Mouse (Mus musculus) Patski (cell line): ENCODE data around the gene Rbms3. TPM values are rescaled to one million over a fixed set of nuclear protein-coding genes. Genes with fewer than 3 reads are reported as not detected.

Experiments
- ATAC-seq: fragments of 100-300 bp; one replicate; pipeline ENCODE4 v1.8.0; 2021
- CTCF ChIA-PET: fragments of 350-600 bp; sonication (Branson Sonifier 250); formaldehyde crosslinking; loops from one replicate; lab custom pipeline; 2022; ENCODE audit warnings: inconsistent platforms; lab: Charles Lee
- POLR2A ChIA-PET: fragments of 350-600 bp; sonication (Branson Sonifier 250); formaldehyde crosslinking; loops from one replicate; lab custom pipeline; 2022; ENCODE audit warnings: antibody characterized with exemption, inconsistent platforms; lab: Charles Lee
- DNase-seq: peaks from one replicate; pipeline ENCODE4 v3.0.0-alpha.2; 2011; ENCODE audit warnings: low read depth, low spot score
- H3K27me3 ChIP-seq: fragments of 371-371 bp; one replicate; pipeline ENCODE4 v1.5.1; 2021
- CTCF ChIP-seq: fragments of 100-300 bp; IDR thresholded peaks from one replicate; pipeline ENCODE4 v1.5.1; 2021
- in situ Hi-C: fragments of 300-500 bp; cut with MboI; formaldehyde crosslinking; loops from 3 replicates; pipeline ENCODE4 v1.11.1; 2018; ENCODE audit warnings: low pct_unique_long_range_greater_than_20kb, mixed read lengths
- polyA plus RNA-seq: library from polyadenylated mRNA; unstranded; gene quantifications from one replicate; pipeline ENCODE4 v1.2.3, GENCODE M21; 2021

Gene Rbms3
- polyA plus RNA-seq, 1 experiment from 2014 or later = 8.1 TPM

DNA sequence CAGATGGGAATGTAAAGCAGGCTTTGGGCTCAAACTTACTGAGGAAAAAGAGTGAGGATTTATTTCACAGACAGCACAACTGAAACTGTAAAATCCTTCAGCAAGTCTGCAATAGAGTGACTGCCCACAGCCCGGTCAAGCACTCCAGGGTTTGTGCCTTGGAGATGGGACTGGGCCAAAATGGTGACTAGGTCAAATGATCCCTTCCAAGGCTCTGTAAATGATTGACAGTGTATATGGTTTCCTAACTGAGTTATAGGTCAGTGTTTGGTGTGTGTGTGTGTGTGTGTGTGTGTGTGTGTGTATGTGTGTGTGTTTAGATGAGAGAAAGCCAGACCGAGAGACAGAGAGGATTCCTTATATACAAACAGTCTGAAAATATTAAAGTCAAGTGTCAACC lies 673.6 kb downstream of the Rbms3 start:
- in situ Hi-C loops = no loop called here
- POLR2A ChIA-PET = interaction anchor here (1.4 kb wide), 1 partner anchor 17 kb away, joined by 3 read pairs; no protein-coding TSS in a partner anchor
- TF ChIP-seq CTCF = no peak
- no peak for ATAC-seq
- no peak for DNase-seq
- no peaks in the 10 kb centered on the region for H3K27me3 ChIP-seq
- CTCF ChIA-PET = interaction anchor here (0.9 kb wide), 1 partner anchor 10 kb away, joined by 3 read pairs; no protein-coding TSS in a partner anchor

DNA sequence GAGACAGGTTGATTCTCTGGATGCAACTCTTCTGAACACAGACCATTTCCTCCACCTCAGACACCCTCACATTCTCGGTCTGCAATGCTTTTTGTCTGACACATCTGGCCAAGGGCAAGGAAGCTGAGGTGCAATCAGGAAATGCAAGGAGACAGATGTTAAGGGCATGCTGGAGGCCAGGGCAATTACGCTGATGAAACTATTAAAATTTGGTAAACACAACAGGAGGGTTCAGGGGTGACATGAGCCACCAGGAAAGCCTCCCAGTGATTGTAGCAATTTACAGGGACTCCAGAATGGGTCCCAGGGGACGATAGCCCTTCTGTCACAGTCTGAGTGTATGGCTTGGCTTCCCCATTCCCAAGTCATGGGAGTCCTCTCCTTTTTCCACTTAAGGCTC lies 681.5 kb downstream of the Rbms3 start:
- ATAC-seq (no peak), DNase-seq (no peak)
- POLR2A ChIA-PET = interaction anchor here (0.7 kb wide), 1 partner anchor 11 kb away, joined by 4 read pairs; no protein-coding TSS in a partner anchor
- in situ Hi-C loops = no loop called here
- CTCF ChIA-PET = no interaction called here
- H3K27me3 ChIP-seq = no peaks in the 10 kb centered on the region
- TF ChIP-seq CTCF = no peak

DNA sequence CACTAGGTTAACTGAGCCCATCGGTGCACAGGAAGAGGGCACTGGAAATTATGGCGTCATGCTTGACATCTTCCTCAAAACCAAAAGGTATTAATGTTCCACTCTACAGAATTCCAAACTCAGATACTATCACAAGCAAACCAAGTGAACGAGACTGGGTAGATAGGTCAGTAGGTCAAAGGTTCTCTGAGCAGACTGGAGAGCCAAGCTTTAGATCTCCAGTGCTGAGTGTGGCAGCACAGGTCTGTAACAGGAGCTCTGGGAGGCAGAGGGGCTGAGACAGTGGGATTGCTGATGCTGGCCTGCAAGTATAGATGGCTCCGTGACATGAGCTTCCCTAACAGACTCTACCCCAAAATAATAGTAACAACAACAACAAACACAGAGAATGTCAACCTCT lies 682.3 kb downstream of the Rbms3 start:
- H3K27me3 ChIP-seq = no peaks in the 10 kb centered on the region
- DNase-seq = no peak
- in situ Hi-C loops = no loop called here
- TF ChIP-seq CTCF = no peak
- ChIA-PET CTCF (interaction anchor here (1.1 to 1.7 kb wide), 2 partner anchors 9 to 40 kb away, joined by 3 read pairs; no protein-coding TSS in a partner anchor), POLR2A (no interaction called here)
- ATAC-seq = no peak

DNA sequence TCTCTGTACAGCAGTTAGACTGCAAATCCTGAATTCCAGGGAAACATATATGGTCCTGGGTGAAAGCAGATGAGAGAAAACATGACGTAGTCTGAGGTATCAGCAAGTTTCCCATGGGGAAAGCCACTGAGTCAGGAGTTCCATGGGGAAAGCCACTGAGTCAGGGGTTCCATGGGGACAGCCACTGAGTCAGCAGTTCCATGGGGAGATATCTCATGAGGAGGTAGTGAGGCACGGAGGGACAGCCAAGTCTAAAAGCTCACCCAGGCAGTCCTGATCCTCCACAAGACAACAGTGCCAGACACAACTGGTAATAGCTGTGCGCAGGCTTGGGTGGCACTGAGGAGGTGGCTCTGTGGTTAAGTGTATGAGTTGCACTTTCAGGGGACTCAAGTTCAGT lies 682.9 kb downstream of the Rbms3 start:
- ChIA-PET CTCF (interaction anchor here (0.9 to 1.7 kb wide), 3 partner anchors 8 to 40 kb away, joined by 3 read pairs; no protein-coding TSS in a partner anchor), POLR2A (no interaction called here)
- in situ Hi-C loops = no loop called here
- DNase-seq = no peak
- H3K27me3 ChIP-seq = no peaks in the 10 kb centered on the region
- TF ChIP-seq CTCF = no peak
- ATAC-seq = no peak

DNA sequence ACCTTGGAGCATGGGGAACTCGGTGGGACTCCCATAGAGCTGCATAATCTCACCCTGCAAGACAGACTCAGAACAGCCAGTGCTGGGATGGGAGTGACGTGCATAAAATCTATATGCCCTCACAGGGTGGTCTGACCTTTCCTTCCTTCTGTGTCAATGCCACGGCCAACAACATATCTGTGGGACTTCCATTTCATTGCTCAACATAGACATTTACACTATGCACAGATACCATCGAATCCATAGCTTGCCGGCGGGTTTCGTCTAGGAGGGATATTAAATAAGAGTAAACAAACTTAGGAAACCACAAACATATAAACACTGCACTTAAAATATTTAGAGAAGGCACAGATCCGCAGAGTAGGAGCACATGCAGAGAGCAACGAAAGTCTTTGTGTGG lies 684.0 kb downstream of the Rbms3 start:
- CTCF ChIA-PET = interaction anchor here (1.4 to 1.7 kb wide), 2 partner anchors 14 to 39 kb away, joined by 3 to 4 read pairs; no protein-coding TSS in a partner anchor
- in situ Hi-C loops = no loop called here
- POLR2A ChIA-PET = no interaction called here
- ATAC-seq (no peak), DNase-seq (no peak)
- H3K27me3 ChIP-seq = no peaks in the 10 kb centered on the region
- TF ChIP-seq CTCF = no peak

DNA sequence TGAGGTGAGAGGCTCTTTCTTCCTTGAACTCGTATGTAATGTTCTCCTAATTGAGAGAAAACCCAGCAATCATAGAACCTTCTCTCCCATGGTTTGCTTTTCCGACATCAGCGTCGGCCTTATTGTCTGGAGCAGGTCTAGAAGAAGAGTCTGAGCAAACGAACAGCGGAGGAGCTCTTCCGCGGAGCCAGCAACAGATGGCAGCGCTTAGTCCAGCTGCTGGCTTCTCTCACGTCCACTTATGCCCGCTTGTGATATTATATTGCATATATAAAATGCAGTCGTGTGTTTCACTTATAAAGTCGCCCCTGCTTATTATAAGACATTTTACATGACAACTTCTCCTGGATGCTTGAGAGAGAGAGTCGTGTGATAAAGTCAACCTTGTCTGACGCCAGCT lies 685.8 kb downstream of the Rbms3 start:
- in situ Hi-C loops = no loop called here
- ATAC-seq = no peak
- no peak for DNase-seq
- ChIA-PET POLR2A (no interaction called here), CTCF (no interaction called here)
- no peaks in the 10 kb centered on the region for H3K27me3 ChIP-seq
- TF ChIP-seq CTCF = no peak

DNA sequence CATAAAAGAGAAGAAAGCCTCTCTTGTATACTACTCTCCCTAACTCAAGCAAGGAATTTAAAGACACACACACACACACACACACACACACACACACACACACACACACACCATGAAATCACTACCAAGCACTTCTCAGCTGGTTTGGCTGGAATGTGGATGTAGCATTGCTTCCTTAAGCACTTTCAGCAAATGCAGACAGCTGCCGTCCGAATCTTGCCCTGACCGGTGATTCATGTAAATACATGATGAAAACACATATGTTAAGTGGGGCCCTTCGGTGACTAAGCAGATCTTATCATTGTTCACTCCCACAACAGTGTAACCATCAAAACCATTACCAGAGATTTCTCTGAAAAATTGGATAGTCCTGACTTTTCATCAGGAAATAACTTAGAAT lies 688.6 kb downstream of the Rbms3 start:
- H3K27me3 ChIP-seq = no peaks in the 10 kb centered on the region
- ChIA-PET POLR2A (no interaction called here), CTCF (no interaction called here)
- TF ChIP-seq CTCF = no peak
- DNase-seq (no peak), ATAC-seq (no peak)
- in situ Hi-C loops = no loop called here

DNA sequence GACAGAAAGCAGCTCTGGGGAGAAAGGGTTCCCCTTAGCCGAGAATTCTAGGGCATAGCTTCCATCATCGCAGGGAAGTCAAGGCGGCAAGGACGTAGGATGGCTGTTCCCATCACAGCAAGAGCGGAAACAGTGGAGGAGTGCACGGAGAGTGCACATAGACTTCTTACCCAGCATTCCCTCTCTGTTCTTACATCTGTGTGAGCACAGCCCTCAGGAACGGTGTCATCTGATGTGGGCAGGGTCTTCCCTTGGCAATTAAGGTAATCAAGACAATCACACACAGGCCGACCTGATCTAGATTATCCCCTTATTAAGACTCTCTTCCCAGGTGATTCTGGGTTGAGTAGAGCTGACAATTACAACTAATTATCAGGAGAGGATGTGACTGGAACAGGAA lies 689.0 kb downstream of the Rbms3 start:
- H3K27me3 ChIP-seq = no peaks in the 10 kb centered on the region
- TF ChIP-seq CTCF = no peak
- DNase-seq = no peak
- ATAC-seq = no peak
- ChIA-PET POLR2A (no interaction called here), CTCF (no interaction called here)
- in situ Hi-C loops = no loop called here

DNA sequence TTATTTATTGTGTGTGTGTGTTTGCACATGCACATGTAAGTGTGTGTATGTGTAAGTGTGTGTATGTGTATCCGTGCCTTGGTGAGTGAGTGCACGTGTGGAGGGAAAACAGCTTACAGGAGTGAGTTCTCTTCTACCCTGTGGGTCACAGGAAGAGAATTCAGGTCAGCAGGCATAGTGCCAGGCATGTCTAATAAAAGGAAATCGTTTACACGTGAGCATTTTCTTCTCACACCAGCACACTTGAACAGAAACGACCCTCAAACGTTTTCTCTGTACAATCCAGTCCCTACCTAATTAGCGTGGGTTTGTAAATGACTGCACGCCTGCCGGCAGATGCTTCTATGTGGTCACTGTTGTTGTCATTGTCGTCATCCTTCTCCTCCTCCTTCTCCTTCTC lies 701.4 kb downstream of the Rbms3 start:
- CTCF ChIA-PET = no interaction called here

DNA sequence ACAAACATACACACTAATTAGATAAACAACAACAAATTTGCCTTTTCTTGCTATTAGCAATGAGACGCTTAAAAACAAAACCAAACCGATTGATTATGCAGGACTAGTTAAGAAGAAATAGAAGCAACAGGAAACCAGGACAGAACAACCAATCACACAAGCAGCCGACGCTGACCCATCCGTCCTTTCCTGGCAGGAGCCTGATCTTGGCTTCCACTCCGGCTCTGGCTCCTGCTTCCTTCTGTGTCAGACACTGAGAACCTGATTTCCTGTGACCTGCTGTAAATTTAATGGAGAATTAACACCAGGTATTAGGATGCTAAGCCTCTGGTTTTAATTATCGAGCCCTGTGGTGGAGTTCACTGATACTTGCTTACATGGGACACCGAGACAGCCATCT lies 706.6 kb downstream of the Rbms3 start:
- ATAC-seq = no peak
- DNase-seq = no peak
- in situ Hi-C loops = no loop called here
- CTCF ChIA-PET = no interaction called here
- POLR2A ChIA-PET = no interaction called here
- H3K27me3 ChIP-seq = no peaks in the 10 kb centered on the region
- TF ChIP-seq CTCF = no peak

More for the DNA sequence above, 701.4 kb downstream of the Rbms3 start:
- no peaks in the 10 kb centered on the region for H3K27me3 ChIP-seq
- DNase-seq (no peak), ATAC-seq (no peak)
- TF ChIP-seq CTCF = no peak
- POLR2A ChIA-PET = no interaction called here
- in situ Hi-C loops = no loop called here

DNA sequence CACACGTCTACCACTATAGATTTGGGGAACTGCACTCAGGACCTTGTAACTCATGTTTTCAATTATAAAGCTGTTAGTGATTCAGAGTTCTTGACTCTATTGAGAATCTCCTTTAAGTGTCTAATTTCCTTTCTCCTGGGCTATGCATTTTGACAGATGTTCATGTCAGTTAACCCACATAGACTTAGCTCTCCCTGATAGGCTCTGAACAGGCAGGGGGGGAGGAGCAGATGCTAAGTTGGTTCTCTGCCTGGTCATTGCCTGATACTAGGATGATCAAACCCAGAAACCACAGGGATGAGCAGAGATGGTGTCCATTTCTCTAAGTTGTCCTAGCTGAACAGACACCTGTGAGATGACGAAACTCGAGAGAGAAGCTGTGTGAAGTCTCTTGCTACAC lies 707.2 kb downstream of the Rbms3 start:
- DNase-seq = no peak
- ATAC-seq = no peak
- TF ChIP-seq CTCF = no peak
- H3K27me3 ChIP-seq = no peaks in the 10 kb centered on the region
- POLR2A ChIA-PET = no interaction called here
- in situ Hi-C loops = no loop called here
- CTCF ChIA-PET = no interaction called here

DNA sequence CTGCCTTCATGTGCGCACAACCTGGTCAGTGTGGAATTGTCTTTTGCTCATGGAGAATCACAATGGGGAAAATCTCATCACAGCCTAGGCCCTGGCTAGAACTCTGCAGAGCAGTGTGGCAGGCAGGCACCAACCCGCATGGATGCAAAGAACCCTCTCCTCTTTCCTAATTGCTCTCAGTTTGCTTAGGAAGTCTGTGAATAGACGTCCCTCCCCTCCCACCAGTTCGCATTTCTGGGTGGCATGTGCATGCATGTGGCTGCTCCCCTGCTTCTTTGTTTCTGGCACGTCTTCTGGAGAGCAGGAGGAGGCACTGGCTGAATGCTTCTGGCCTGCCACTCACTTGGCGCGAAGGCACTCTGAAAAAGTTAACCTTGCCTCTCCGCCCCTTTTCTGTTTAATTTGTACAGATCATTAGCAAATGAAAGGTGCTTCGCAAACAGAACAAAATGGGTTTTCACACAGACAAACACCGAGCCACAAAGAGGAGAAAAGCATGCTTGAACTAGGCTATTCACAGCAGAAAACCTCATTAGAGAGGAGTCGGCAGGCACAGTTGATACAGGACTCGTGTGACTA lies 710.2 kb downstream of the Rbms3 start:
- in situ Hi-C loops = no loop called here
- no peak for TF ChIP-seq CTCF
- no peak for DNase-seq
- ChIA-PET CTCF (no interaction called here), POLR2A (no interaction called here)
- ATAC-seq = no peak
- no peaks in the 10 kb centered on the region for H3K27me3 ChIP-seq
